Mouse (Mus musculus): ENCODE results near the gene Fmnl2. TPM values are rescaled to one million over a fixed set of nuclear protein-coding genes. Genes with fewer than 3 reads are reported as not detected.

Fmnl2 gene
- polyA plus RNA-seq, 1 experiment = 5.7 TPM

DNA sequence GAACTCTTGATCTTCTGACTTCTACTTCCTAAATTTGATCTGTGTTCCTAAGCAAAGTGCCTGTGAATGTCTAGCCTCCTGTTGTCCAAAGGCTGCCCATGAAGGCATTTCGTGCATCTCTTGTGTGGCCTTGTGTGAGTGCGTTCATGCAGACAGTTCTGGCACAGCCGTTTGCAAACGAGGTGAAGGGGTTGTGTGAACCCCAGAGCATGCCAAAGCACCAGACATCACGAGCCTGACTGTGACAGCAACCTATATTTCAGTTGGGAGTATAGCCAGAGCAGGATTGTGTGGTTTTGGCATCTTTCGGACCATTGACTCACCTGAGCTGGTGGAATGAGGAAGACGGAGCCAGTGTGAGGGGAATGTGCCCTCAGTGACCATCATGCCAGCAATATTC is 148.5 kb downstream of the Fmnl2 start:
- TF ChIP-seq POLR2A (IDR thresholded peaks at IDR 0.05; ENCODE audit: borderline replicate concordance, low read depth, low read length) = no peak
- TF ChIP-seq CTCF (IDR thresholded peaks at IDR 0.05; ENCODE audit: low read depth, low read length) = no peak
- H3K4me3 ChIP-seq (ENCODE audit: insufficient read depth, low read length) = no peak overlapping the region

DNA sequence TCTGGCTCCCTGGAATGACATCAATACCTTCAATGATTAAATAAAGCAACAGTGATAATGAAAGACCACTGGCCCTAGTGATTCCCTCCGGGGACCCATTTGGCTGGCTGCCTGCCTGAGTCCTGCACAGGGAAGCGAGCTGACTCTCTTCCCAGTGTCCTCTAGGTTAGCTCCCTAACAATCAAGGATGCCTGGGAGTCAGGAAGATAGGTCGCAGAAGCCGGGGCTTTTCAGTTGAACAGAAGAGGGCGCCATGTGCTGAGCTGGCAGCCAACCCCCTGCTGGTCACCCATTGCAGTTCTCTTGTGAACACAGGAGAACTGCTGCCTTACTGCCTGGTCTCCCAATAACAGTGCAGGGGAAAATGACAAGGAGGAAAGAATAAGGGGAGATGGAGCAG is 149.5 kb downstream of the Fmnl2 start:
- no peak for TF ChIP-seq POLR2A (IDR thresholded peaks at IDR 0.05; ENCODE audit: borderline replicate concordance, low read depth, low read length)
- TF ChIP-seq CTCF (IDR thresholded peaks at IDR 0.05; ENCODE audit: low read depth, low read length) = peak; percentile 85

More for the DNA sequence above, 148.5 kb downstream of the Fmnl2 start:
- Histone ChIP-seq H3K27ac (ENCODE audit: insufficient read depth, low read depth, low read length) (no peak overlapping the region), H3K4me1 (ENCODE audit: control insufficient read depth, insufficient read depth, low read length) (no peaks in the 10 kb centered on the region)

DNA sequence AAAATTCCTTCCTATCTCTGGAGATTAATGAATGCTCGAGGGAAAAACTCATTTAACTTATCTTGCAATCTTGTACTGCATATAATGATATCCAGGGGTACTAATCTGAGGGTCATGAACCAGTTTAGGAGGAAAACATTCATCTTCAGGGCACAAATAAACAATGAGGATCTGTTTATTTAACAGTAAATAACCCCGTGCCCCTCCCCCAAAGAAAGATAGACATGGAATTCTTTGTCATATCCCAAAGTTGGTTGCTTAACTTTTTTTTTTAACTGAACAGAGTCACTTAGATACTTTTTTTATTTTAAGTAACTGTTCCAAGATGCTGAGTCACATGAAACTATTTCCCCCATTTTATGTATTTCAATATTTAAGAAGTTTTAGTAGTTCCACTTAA is 155.4 kb downstream of the Fmnl2 start:
- H3K4me3 ChIP-seq (ENCODE audit: insufficient read depth, low read length) = no peak overlapping the region
- TF ChIP-seq POLR2A (IDR thresholded peaks at IDR 0.05; ENCODE audit: borderline replicate concordance, low read depth, low read length) = no peak
- no peak for TF ChIP-seq CTCF (IDR thresholded peaks at IDR 0.05; ENCODE audit: low read depth, low read length)
- no peak overlapping the region for H3K27ac ChIP-seq (ENCODE audit: insufficient read depth, low read depth, low read length)
- peaks cover 3% of the 10 kb centered on the region for H3K4me1 ChIP-seq (ENCODE audit: control insufficient read depth, insufficient read depth, low read length)

More for the DNA sequence above, 149.5 kb downstream of the Fmnl2 start:
- Histone ChIP-seq H3K4me3 (ENCODE audit: insufficient read depth, low read length) (no peak overlapping the region), H3K4me1 (ENCODE audit: control insufficient read depth, insufficient read depth, low read length) (no peaks in the 10 kb centered on the region), H3K27ac (ENCODE audit: insufficient read depth, low read depth, low read length) (no peak overlapping the region)

DNA sequence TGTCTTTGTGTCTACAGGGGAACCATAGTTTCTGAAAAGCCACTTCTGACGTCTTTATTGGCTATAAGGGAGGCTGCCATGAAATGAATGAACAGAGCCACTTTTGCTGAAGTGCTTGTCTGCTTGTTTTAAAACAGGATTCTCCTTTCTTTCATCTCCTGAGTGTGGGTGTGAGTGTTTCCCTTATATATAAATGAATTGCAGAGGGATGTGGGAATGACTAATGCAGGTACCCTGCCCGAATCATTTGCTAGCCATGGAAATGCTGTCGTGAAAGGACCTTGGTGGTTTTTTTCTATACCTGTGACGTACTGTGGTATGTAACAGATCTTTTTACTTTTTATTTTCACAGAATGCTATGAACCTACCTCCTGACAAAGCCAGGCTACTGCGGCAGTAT is 156.8 kb downstream of the Fmnl2 start:
- peaks cover 3% of the 10 kb centered on the region for H3K4me1 ChIP-seq (ENCODE audit: control insufficient read depth, insufficient read depth, low read length)
- TF ChIP-seq CTCF (IDR thresholded peaks at IDR 0.05; ENCODE audit: low read depth, low read length) = no peak
- H3K27ac ChIP-seq (ENCODE audit: insufficient read depth, low read depth, low read length) = no peak overlapping the region
- no peak overlapping the region for H3K4me3 ChIP-seq (ENCODE audit: insufficient read depth, low read length)

DNA sequence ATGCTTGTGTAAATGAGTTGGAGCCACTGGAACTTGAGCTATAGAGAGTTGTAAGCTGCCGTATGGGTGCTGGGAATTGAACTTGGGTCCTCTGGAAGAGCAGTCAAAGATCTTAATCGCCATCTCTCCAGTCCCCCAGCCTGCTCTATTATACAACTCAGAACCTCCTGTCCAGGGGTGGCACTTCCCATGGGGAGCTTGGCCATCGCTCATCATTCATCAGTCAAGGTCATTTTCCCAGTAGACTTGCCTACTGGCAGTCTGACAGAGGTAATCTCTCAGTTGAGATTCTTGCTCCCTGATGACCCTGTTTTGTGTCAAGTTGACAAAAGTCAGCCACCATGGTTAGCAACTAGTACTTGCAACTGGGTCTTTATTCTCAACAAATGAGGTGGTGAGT is 165.3 kb downstream of the Fmnl2 start:
- H3K4me3 ChIP-seq (ENCODE audit: insufficient read depth, low read length) = no peak overlapping the region
- H3K27ac ChIP-seq (ENCODE audit: insufficient read depth, low read depth, low read length) = no peak overlapping the region
- no peak for TF ChIP-seq CTCF (IDR thresholded peaks at IDR 0.05; ENCODE audit: low read depth, low read length)
- TF ChIP-seq POLR2A (IDR thresholded peaks at IDR 0.05; ENCODE audit: borderline replicate concordance, low read depth, low read length) = no peak
- no peaks in the 10 kb centered on the region for H3K4me1 ChIP-seq (ENCODE audit: control insufficient read depth, insufficient read depth, low read length)

DNA sequence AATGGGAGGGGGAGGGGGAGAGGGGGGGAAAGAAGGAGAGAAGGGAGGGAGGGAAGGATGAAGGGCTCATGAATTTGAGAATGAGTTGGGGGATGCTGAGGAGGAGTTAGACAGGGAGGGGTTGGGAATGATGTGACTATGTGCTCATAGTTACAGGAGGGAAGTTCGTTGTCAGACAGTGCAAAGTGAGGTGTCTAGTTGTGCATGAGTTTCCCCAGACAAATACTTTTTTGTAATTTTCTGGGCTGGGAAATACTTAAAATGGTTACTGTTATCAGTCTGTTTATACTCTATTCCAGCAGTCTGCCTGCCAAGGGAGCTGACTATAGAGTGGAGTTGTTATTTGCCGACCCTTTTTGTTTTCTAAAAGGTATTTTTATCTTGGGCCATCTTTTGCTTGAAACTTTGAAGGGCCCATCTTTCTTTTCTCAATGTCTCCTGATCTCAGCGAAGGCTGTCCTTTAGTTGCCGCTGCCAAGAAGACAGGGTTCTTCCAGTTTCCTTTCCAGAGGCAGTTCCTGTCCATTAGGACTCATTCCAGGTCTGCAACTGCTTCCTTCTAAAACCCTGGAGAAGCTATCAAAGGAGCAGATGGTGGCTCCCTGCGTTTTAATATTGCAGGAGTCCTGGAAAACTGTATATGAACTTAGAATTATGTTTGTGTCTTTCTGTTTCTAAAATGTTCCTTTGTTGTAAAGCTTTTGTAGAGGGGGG is 168.6 kb downstream of the Fmnl2 start:
- TF ChIP-seq CTCF (IDR thresholded peaks at IDR 0.05; ENCODE audit: low read depth, low read length) = no peak
- no peak for TF ChIP-seq POLR2A (IDR thresholded peaks at IDR 0.05; ENCODE audit: borderline replicate concordance, low read depth, low read length)
- no peaks in the 10 kb centered on the region for H3K4me1 ChIP-seq (ENCODE audit: control insufficient read depth, insufficient read depth, low read length)
- H3K27ac ChIP-seq (ENCODE audit: insufficient read depth, low read depth, low read length) = no peak overlapping the region
- H3K4me3 ChIP-seq (ENCODE audit: insufficient read depth, low read length) = no peak overlapping the region

DNA sequence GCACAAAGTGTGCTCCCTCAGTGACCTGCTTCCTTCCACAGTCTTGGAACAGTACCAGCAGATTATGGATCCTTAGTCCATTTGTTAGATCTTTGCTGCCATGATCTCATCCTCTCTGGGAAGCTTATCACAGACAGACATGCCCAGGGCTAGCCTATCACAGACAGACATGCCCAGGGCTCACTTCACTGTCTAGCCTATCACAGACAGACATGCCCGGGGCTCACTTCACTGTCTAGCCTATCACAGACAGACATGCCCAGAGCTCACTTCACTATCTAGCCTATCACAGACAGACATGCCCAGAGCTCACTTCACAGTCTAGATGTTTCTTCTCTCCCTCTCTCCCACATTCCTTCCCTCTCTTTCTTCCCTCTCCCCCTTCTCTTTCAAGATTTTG is 171.2 kb downstream of the Fmnl2 start:
- H3K4me3 ChIP-seq (ENCODE audit: insufficient read depth, low read length) = no peak overlapping the region
- TF ChIP-seq CTCF (IDR thresholded peaks at IDR 0.05; ENCODE audit: low read depth, low read length) (no peak), POLR2A (IDR thresholded peaks at IDR 0.05; ENCODE audit: borderline replicate concordance, low read depth, low read length) (no peak)

DNA sequence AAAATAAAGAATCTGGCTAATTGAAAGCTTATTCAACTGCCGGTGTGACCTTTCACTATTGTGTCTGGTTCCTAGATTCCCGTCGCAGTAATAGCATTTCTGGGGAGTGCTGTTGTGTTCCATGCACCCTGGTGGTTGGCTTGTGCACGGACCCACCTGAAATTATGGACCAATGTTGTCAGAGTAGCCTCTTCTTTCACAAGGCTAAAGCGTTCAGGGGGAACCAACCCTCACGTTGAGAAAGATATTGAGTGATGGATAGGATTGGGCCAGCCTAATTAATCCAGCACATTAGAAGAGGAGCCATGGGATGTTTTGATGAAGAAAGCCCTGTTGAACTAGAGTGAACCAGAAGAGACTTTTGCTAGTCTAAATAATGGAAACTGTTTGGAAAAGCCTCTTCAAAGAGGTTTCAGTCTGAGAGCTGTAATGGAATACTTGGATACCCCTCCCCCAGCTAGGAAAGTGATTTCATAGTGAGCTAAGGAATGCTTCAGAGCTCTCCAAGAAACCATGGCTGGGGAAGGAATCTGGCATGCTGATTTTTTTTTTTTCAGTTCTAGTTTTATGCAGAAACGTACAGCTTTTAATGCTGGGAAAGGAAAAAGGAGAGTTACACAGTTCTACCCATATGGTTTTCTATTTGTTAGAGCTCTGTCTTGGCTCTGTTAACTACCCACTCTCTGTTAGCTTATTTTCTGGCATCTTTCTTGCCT is 172.2 kb downstream of the Fmnl2 start:
- no peaks in the 10 kb centered on the region for H3K4me1 ChIP-seq (ENCODE audit: control insufficient read depth, insufficient read depth, low read length)
- no peak overlapping the region for H3K27ac ChIP-seq (ENCODE audit: insufficient read depth, low read depth, low read length)
- TF ChIP-seq POLR2A (IDR thresholded peaks at IDR 0.05; ENCODE audit: borderline replicate concordance, low read depth, low read length) (no peak), CTCF (IDR thresholded peaks at IDR 0.05; ENCODE audit: low read depth, low read length) (no peak)
- no peak overlapping the region for H3K4me3 ChIP-seq (ENCODE audit: insufficient read depth, low read length)

More for the DNA sequence above, 171.2 kb downstream of the Fmnl2 start:
- no peaks in the 10 kb centered on the region for H3K4me1 ChIP-seq (ENCODE audit: control insufficient read depth, insufficient read depth, low read length)
- H3K27ac ChIP-seq (ENCODE audit: insufficient read depth, low read depth, low read length) = no peak overlapping the region

DNA sequence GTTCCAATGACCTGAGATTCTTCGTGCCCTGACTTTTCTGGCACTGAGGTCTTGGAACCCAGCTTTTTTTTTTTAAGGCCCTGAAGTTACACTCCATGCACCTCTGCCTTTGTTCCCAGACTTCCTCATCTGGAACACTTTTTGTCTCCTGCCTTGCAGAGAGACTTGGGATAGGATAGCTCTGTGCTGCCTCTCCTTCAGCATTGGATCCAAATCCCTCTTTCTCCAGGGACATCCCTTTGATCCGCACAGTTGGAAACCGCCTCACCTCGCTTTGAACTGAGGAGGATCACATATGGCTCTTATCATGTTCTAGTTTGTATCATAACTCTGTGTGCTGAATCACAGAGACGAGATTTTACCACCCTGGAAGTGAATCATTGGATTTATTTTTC is 172.8 kb downstream of the Fmnl2 start:
- no peak overlapping the region for H3K27ac ChIP-seq (ENCODE audit: insufficient read depth, low read depth, low read length)
- H3K4me3 ChIP-seq (ENCODE audit: insufficient read depth, low read length) = no peak overlapping the region
- no peak for TF ChIP-seq CTCF (IDR thresholded peaks at IDR 0.05; ENCODE audit: low read depth, low read length)
- TF ChIP-seq POLR2A (IDR thresholded peaks at IDR 0.05; ENCODE audit: borderline replicate concordance, low read depth, low read length) = no peak
- H3K4me1 ChIP-seq (ENCODE audit: control insufficient read depth, insufficient read depth, low read length) = no peaks in the 10 kb centered on the region

DNA sequence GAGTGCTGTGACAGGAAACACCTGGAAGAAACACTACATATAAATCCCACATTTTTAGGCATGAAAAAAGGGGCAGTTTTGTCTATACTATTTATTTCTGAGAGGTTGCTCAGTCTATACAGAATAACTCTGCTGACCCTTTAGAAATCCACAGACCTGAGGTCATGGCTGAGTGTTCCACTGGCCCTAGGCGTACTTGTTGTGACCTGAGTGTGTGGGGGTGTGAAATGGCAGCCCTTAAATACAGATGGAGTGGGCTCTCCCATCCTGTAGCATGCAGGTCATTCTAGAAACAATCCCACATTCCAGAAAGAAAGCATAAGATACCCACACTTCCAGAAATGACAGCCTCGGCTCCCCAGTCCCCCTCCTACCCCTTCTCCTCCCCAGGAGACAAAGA is 180.6 kb downstream of the Fmnl2 start:
- no peak for TF ChIP-seq POLR2A (IDR thresholded peaks at IDR 0.05; ENCODE audit: borderline replicate concordance, low read depth, low read length)
- no peak for TF ChIP-seq CTCF (IDR thresholded peaks at IDR 0.05; ENCODE audit: low read depth, low read length)
- Histone ChIP-seq H3K4me3 (ENCODE audit: insufficient read depth, low read length) (no peak overlapping the region), H3K27ac (ENCODE audit: insufficient read depth, low read depth, low read length) (no peak overlapping the region), H3K4me1 (ENCODE audit: control insufficient read depth, insufficient read depth, low read length) (no peaks in the 10 kb centered on the region)

All from bone marrow macrophage, adult 2 months (primary cell).